Mouse (Mus musculus) embryonic facial prominence, embryonic 10.5 days (tissue): ENCODE measurements around the gene Hnrnph2. TPM values are rescaled to one million over a fixed set of nuclear protein-coding genes. Genes with fewer than 3 reads are reported as not detected.
A peak's percentile ranks its signal among the peaks of the same experiment; 100 is the strongest.

Experiments
- DNase-seq: peaks from one replicate; pipeline ENCODE4 v3.0.0-alpha.2; 2017; ENCODE audit warnings: low spot score
- H3K27ac ChIP-seq: fragments of 300-500 bp; sonication (generic); replicated peaks from 2 replicates; pipeline ENCODE4 v1.5.1; 2016; ENCODE audit warnings: mild to moderate bottlenecking
- H3K27me3 ChIP-seq: fragments of 300-500 bp; sonication (generic); replicated peaks from 2 replicates; pipeline ENCODE4 v1.6.1; 2016; ENCODE audit warnings: low read depth, mild to moderate bottlenecking; ENCODE audit not compliant: poor library complexity, severe bottlenecking
- H3K36me3 ChIP-seq: fragments of 300-500 bp; sonication (generic); replicated peaks from 2 replicates; pipeline ENCODE4 v1.6.1; 2016; ENCODE audit warnings: mild to moderate bottlenecking, moderate library complexity
- H3K4me1 ChIP-seq: fragments of 300-500 bp; sonication (generic); 2 replicates; pipeline ENCODE4 v1.6.1; 2016
- H3K4me3 ChIP-seq: fragments of 300-500 bp; sonication (generic); 2 replicates; pipeline ENCODE4 v1.5.1; 2016; ENCODE audit warnings: mild to moderate bottlenecking, moderate library complexity
- H3K9me3 ChIP-seq: fragments of 300-500 bp; sonication (generic); 2 replicates; pipeline ENCODE4 v1.6.1; 2016; ENCODE audit warnings: mild to moderate bottlenecking
- WGBS: fragments of 180-500 bp; shearing (Covaris S2); methylation state at CpG from one replicate; pipeline ENCODE4 v1.1.7; 2016; 5-methylcytosine and 5-hydroxymethylcytosine counted together
- polyA plus RNA-seq: library from polyadenylated mRNA; unstranded; fragments of >200 nt; fragmentation: Nextera tagmentation; extraction: Ambion mirVana; gene quantifications from 2 replicates; pipeline ENCODE4 v1.2.1, GENCODE M21; 2016

The Hnrnph2 gene
- polyA plus RNA-seq, 1 experiment from 2014 or later, result 219 TPM

GRCm38 (mm10) chrX:134623350-134623749 lies 22.4 kb downstream of the Hnrnph2 start:
- no peak for DNase-seq
- no peaks in the 10 kb centered on the region for H3K9me3 ChIP-seq
- no peak overlapping the region for H3K27ac ChIP-seq
- H3K27me3 ChIP-seq, result peaks cover 48% of the 10 kb centered on the region
- no peaks in the 10 kb centered on the region for H3K4me1 ChIP-seq
- H3K36me3 ChIP-seq, result no peaks in the 10 kb centered on the region
- WGBS, result 90% methylated on average over 4 of the region's 4 CpGs
- H3K4me3 ChIP-seq, result no peak overlapping the region

GRCm38 (mm10) chrX:134628200-134628599 lies 27.2 kb downstream of the Hnrnph2 start:
- H3K27ac ChIP-seq, result no peak overlapping the region
- no peak overlapping the region for H3K4me3 ChIP-seq
- DNase-seq, result no peak
- 90% methylated on average over 2 of the region's 2 CpGs for WGBS
- no peaks in the 10 kb centered on the region for H3K4me1 ChIP-seq
- peaks cover 25% of the 10 kb centered on the region for H3K27me3 ChIP-seq
- no peaks in the 10 kb centered on the region for H3K9me3 ChIP-seq
- no peaks in the 10 kb centered on the region for H3K36me3 ChIP-seq

- Histone ChIP-seq H3K4me1 (no peaks in the 10 kb centered on the region), H3K4me3 (no peak overlapping the region), H3K27me3 (peaks cover 20% of the 10 kb centered on the region), H3K27ac (no peak overlapping the region), H3K36me3 (no peaks in the 10 kb centered on the region), H3K9me3 (no peaks in the 10 kb centered on the region)
- WGBS, result 91% methylated on average over 5 of the region's 5 CpGs
- no peak for DNase-seq
These were observed 31.7 kb downstream of the Hnrnph2 start for GRCm38 (mm10) chrX:134632710-134633109.

GRCm38 (mm10) chrX:134635111-134635510 lies 34.1 kb downstream of the Hnrnph2 start:
- H3K27me3 ChIP-seq, result peaks cover 25% of the 10 kb centered on the region
- no peak overlapping the region for H3K27ac ChIP-seq
- no peaks in the 10 kb centered on the region for H3K4me1 ChIP-seq
- H3K4me3 ChIP-seq, result no peak overlapping the region
- DNase-seq, result no peak
- no peaks in the 10 kb centered on the region for H3K36me3 ChIP-seq
- H3K9me3 ChIP-seq, result no peaks in the 10 kb centered on the region
- WGBS, result 46% methylated on average over 3 of the region's 3 CpGs

GRCm38 (mm10) chrX:134635860-134636259 lies 34.9 kb downstream of the Hnrnph2 start:
- peaks cover 29% of the 10 kb centered on the region for H3K27me3 ChIP-seq
- no peak overlapping the region for H3K4me3 ChIP-seq
- DNase-seq, result no peak
- no peaks in the 10 kb centered on the region for H3K36me3 ChIP-seq
- WGBS, result 61% methylated on average over 3 of the region's 3 CpGs
- H3K4me1 ChIP-seq, result no peaks in the 10 kb centered on the region
- no peak overlapping the region for H3K27ac ChIP-seq
- no peaks in the 10 kb centered on the region for H3K9me3 ChIP-seq

GRCm38 (mm10) chrX:134641000-134641760 lies 40.2 kb downstream of the Hnrnph2 start:
- Histone ChIP-seq H3K4me3 (no peak overlapping the region), H3K4me1 (no peaks in the 10 kb centered on the region), H3K27me3 (peaks cover 13% of the 10 kb centered on the region; the same call in 1 of the 2 replicates), H3K36me3 (no peaks in the 10 kb centered on the region), H3K9me3 (no peaks in the 10 kb centered on the region), H3K27ac (no peak overlapping the region)
- no peak for DNase-seq
- 73% methylated on average over 10 of the region's 10 CpGs for WGBS

- H3K27ac ChIP-seq, result no peak overlapping the region
- no peaks in the 10 kb centered on the region for H3K9me3 ChIP-seq
- H3K27me3 ChIP-seq, result no peaks in the 10 kb centered on the region; the same call in none of the 2 replicates
- H3K36me3 ChIP-seq, result no peaks in the 10 kb centered on the region
- H3K4me1 ChIP-seq, result no peaks in the 10 kb centered on the region
- WGBS, result 93% methylated on average over 1 of the region's 1 CpGs
- H3K4me3 ChIP-seq, result no peak overlapping the region
- no peak for DNase-seq
These were observed 45.4 kb downstream of the Hnrnph2 start for GRCm38 (mm10) chrX:134646338-134646737.

GRCm38 (mm10) chrX:134647421-134647820 lies 46.4 kb downstream of the Hnrnph2 start:
- Histone ChIP-seq H3K9me3 (no peaks in the 10 kb centered on the region), H3K36me3 (no peaks in the 10 kb centered on the region), H3K27me3 (peaks cover 3% of the 10 kb centered on the region), H3K4me1 (no peaks in the 10 kb centered on the region), H3K27ac (no peak overlapping the region), H3K4me3 (no peak overlapping the region)
- 65% methylated on average over 8 of the region's 8 CpGs for WGBS
- no peak for DNase-seq

GRCm38 (mm10) chrX:134648031-134648692 lies 47.2 kb downstream of the Hnrnph2 start:
- 19% methylated on average over 11 of the region's 11 CpGs for WGBS

GRCm38 (mm10) chrX:134652061-134652460 lies 51.1 kb downstream of the Hnrnph2 start:
- WGBS, result 49% methylated on average over 1 of the region's 1 CpGs
- H3K36me3 ChIP-seq, result no peaks in the 10 kb centered on the region
- no peak overlapping the region for H3K4me3 ChIP-seq
- DNase-seq, result no peak
- H3K4me1 ChIP-seq, result no peaks in the 10 kb centered on the region
- no peaks in the 10 kb centered on the region for H3K9me3 ChIP-seq
- peaks cover 5% of the 10 kb centered on the region; the same call in 1 of the 2 replicates for H3K27me3 ChIP-seq
- H3K27ac ChIP-seq, result no peak overlapping the region

More at GRCm38 (mm10) chrX:134648031-134648692, 47.2 kb downstream of the Hnrnph2 start:
- Histone ChIP-seq H3K9me3 (no peaks in the 10 kb centered on the region), H3K4me3 (no peak overlapping the region), H3K36me3 (no peaks in the 10 kb centered on the region), H3K27me3 (peaks cover 3% of the 10 kb centered on the region), H3K4me1 (no peaks in the 10 kb centered on the region), H3K27ac (no peak overlapping the region)
- DNase-seq, result peak; percentile 81

Other genes with a start within 250 kb of the Hnrnph2 start
- gene Drp2, start 196.6 kb upstream of the Hnrnph2 start, polyA plus RNA-seq, result 1.4 and 1.8 TPM in 2 replicates
- gene Taf7l, start 124.7 kb upstream of the Hnrnph2 start, polyA plus RNA-seq, result 0.21 TPM in 1 of 2 replicates, not detected in the other
- 97.4 and 103 TPM in 2 replicates for gene Timm8a1, start 59.3 kb upstream of the Hnrnph2 start, polyA plus RNA-seq
- 0.84 and 1.1 TPM in 2 replicates for gene Btk, start 17.6 kb upstream of the Hnrnph2 start, polyA plus RNA-seq
- gene Rpl36a, start 15.5 kb upstream of the Hnrnph2 start, polyA plus RNA-seq, result 341 and 352 TPM in 2 replicates
- 5.9 and 7.2 TPM in 2 replicates for gene Gla, start 54 bp upstream of the Hnrnph2 start, polyA plus RNA-seq
- 6.3 and 7.1 TPM in 2 replicates for gene Armcx4, start 85.3 kb downstream of the Hnrnph2 start, polyA plus RNA-seq
- gene Armcx1, start 116.8 kb downstream of the Hnrnph2 start, polyA plus RNA-seq, result 46.9 and 50.0 TPM in 2 replicates
- gene Armcx6, start 150.2 kb downstream of the Hnrnph2 start, polyA plus RNA-seq, result 16.1 and 19.1 TPM in 2 replicates
- 47.5 and 51.4 TPM in 2 replicates for gene Armcx3, start 155.4 kb downstream of the Hnrnph2 start, polyA plus RNA-seq
- gene Armcx2, start 208.0 kb downstream of the Hnrnph2 start, polyA plus RNA-seq, result 79.7 and 80.8 TPM in 2 replicates